Comparison of ENCODE assay signal across 10 mouse cellular contexts in the genomic region with DNA sequence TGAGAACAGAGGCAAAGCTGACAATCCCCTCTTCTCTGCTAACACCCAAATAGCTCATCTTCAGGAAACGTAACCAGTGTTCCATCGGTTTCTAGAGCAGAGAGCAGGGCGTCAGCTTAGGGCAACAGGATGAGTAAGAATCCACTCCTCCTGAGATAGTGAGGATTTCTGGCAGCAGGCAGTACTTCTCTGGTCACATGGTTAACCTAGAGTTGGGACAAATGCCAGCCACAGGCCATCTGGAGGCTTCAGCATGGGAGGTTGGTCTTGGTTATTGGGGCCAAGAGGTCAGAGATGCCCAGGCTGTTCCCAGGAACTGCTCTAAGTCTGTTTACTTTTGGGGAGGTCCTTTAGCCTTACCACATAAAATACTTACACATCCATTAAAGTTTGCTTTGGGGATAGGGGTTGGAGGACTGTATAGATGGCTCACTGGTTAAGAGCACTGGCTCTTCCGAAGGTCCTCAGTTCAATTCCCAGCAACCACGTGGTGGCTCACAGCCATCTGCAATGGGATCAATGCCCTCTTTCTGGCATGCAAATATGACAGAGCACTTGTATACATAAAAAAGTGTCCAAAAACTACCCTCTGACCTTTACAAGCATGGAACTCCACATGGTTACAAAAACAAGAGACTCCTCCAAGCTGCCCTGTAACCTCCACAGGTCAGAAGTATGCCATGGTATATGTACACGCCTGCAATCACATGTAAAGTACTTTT. TPM values are rescaled to one million over a fixed set of nuclear protein-coding genes. Genes with fewer than 3 reads are reported as not detected.
DNase-seq lines count a peak whose midpoint lies in the region; ATAC-seq and TF ChIP-seq lines count a peak whose summit lies in the region.
"Had no signal": no experiment of that assay in that cellular context is flagged by ENCODE, and none has a peak within 500 bp of the region (broad histone marks: within the 10 kb centered on the region; RNA-seq: fewer than 3 reads in every experiment).

No protein-coding gene starts in this region.

- H3K4me3 ChIP-seq in liver, embryonic 14.5 days (ENCODE audit: insufficient read depth in 1 of 2, low read depth in 2 of 2, low read length in 2 of 2) = no peak overlapping the region
- H3K4me3 ChIP-seq in heart, embryonic 15.5 days = no peak overlapping the region
- H3K4me3 ChIP-seq: embryonic facial prominence, embryonic 15.5 days had no signal

- H3K4me1 ChIP-seq in liver, embryonic 14.5 days (replicated peaks; ENCODE audit: control insufficient read depth in 2 of 2, insufficient read depth in 2 of 2, low read length in 1 of 2) = no peaks in the 10 kb centered on the region
- peaks cover 19% of the 10 kb centered on the region for H3K4me1 ChIP-seq in heart, embryonic 15.5 days (replicated peaks)
- H3K4me1 ChIP-seq: embryonic facial prominence, embryonic 15.5 days had no signal

- no peak overlapping the region for H3K4me2 ChIP-seq in liver, embryonic 14.5 days (ENCODE audit: low read depth)
- no peak overlapping the region for H3K4me2 ChIP-seq in heart, embryonic 15.5 days
- H3K4me2 ChIP-seq: embryonic facial prominence, embryonic 15.5 days had no signal

- no peak for TF ChIP-seq EP300 in liver, embryonic 14.5 days (IDR thresholded peaks at IDR 0.05; ENCODE audit: low read depth)

- H3K9ac ChIP-seq in liver, embryonic 14.5 days (replicated peaks) = no peak overlapping the region
- no peak overlapping the region for H3K9ac ChIP-seq in heart, embryonic 15.5 days
- H3K9ac ChIP-seq: embryonic facial prominence, embryonic 15.5 days had no signal

- 68% methylated on average over 6 of the region's 6 CpGs for WGBS in liver, embryonic 14.5 days (ENCODE audit: insufficient replicate concordance)
- 54% methylated on average over 6 of the region's 6 CpGs for WGBS in heart, embryonic 15.5 days

- 0 out of 2 replicates have a peak, but pooled peaks have one; percentile 18 for ATAC-seq in liver, embryonic 14.5 days (ENCODE audit: insufficient read depth)
- peak; percentile 71; the same call in 1 of the 2 replicates for ATAC-seq in heart, embryonic 15.5 days (replicated peaks; ENCODE audit: insufficient number of reproducible peaks, insufficient read depth, low FRiP score, low read depth)

- no peak for DNase-seq in liver, embryonic 14.5 days (ENCODE audit: low read depth in 3 of 3, low spot score in 3 of 3)
- DNase-seq in liver = no peak
- DNase-seq in adrenal gland, postnatal 25 days = peak; percentile 61
- DNase-seq in lung, postnatal 25 days (ENCODE audit: low spot score) = peak; percentile 21
- no peak for DNase-seq in thymus, postnatal 10 days (ENCODE audit: low spot score in 2 of 2)
- no peak for DNase-seq in testis, postnatal 10 days (ENCODE audit: low spot score)
- no peak for DNase-seq in spleen, adult 18-20 months

- no peak overlapping the region for H3K27ac ChIP-seq in liver, embryonic 14.5 days
- peak overlapping the region; percentile 55 for H3K27ac ChIP-seq in heart, embryonic 15.5 days
- H3K27ac ChIP-seq: embryonic facial prominence, embryonic 15.5 days had no signal

- peaks cover 36% of the 10 kb centered on the region for H3K36me3 ChIP-seq in liver, embryonic 14.5 days (replicated peaks; ENCODE audit: control insufficient read depth, insufficient read depth, low read depth)
- peaks cover 33% of the 10 kb centered on the region for H3K36me3 ChIP-seq in heart, embryonic 15.5 days

- no peaks in the 10 kb centered on the region for H3K9me3 ChIP-seq in liver, embryonic 14.5 days (ENCODE audit: control insufficient read depth, low read length)
- no peaks in the 10 kb centered on the region for H3K9me3 ChIP-seq in heart, embryonic 15.5 days (replicated peaks)
- H3K9me3 ChIP-seq: embryonic facial prominence, embryonic 15.5 days; G1E had no signal

- no peak for TF ChIP-seq CTCF in liver, embryonic 14.5 days (IDR thresholded peaks at IDR 0.05; ENCODE audit: low read depth)

- no peaks in the 10 kb centered on the region for H3K27me3 ChIP-seq in liver, embryonic 14.5 days (ENCODE audit: control insufficient read depth, insufficient read depth, low read length)
- H3K27me3 ChIP-seq in heart, embryonic 15.5 days = no peaks in the 10 kb centered on the region
- H3K27me3 ChIP-seq: embryonic facial prominence, embryonic 15.5 days had no signal

RNA-seq across cellular contexts. Expression of gene Grk2, which starts 9.4 kb away (rescaled TPM):
- 23.9 and 26.0 TPM in 2 replicates for polyA plus RNA-seq in liver, embryonic 14.5 days (2012; rRNA removed)
- polyA plus RNA-seq in liver, embryonic 14.5 days (2014; fragmentation: Nextera tagmentation; extraction: Ambion mirVana) = 9.4 and 10.8 TPM in 2 replicates
- total RNA-seq in adrenal gland, postnatal 25 days (2021) = 45.8 and 59.4 TPM in 2 replicates
- polyA plus RNA-seq in heart, embryonic 15.5 days (2015; fragmentation: Nextera tagmentation; extraction: Ambion mirVana) = 9.8 and 18.2 TPM in 2 replicates

RNA-seq across cellular contexts. Expression of gene Ankrd13d, which starts 32.4 kb away (rescaled TPM):
- 0.93 and 1.3 TPM in 2 replicates for polyA plus RNA-seq in liver, embryonic 14.5 days (2012; rRNA removed)
- polyA plus RNA-seq in liver, embryonic 14.5 days (2014; fragmentation: Nextera tagmentation; extraction: Ambion mirVana) = 0.45 and 0.66 TPM in 2 replicates
- 4.3 and 4.9 TPM in 2 replicates for total RNA-seq in adrenal gland, postnatal 25 days (2021)
- 1.1 and 2.7 TPM in 2 replicates for polyA plus RNA-seq in heart, embryonic 15.5 days (2015; fragmentation: Nextera tagmentation; extraction: Ambion mirVana)

RNA-seq across cellular contexts. Expression of gene Ssh3, which starts 46.4 kb away (rescaled TPM):
- polyA plus RNA-seq in liver, embryonic 14.5 days (2012; rRNA removed) = 2.8 and 3.5 TPM in 2 replicates
- 1.3 and 1.4 TPM in 2 replicates for polyA plus RNA-seq in liver, embryonic 14.5 days (2014; fragmentation: Nextera tagmentation; extraction: Ambion mirVana)
- total RNA-seq in adrenal gland, postnatal 25 days (2021) = 35.6 and 52.3 TPM in 2 replicates
- 6.0 and 10.7 TPM in 2 replicates for polyA plus RNA-seq in heart, embryonic 15.5 days (2015; fragmentation: Nextera tagmentation; extraction: Ambion mirVana)

Comparison
In these comparisons a context has a peak if more than half of its experiments do, and no peak if none do; other contexts are left out.
1. DNase-seq: peak in adrenal gland, postnatal 25 days (single experiment) and lung, postnatal 25 days (single experiment); none in liver, embryonic 14.5 days (0 of 3), liver (single experiment), thymus, postnatal 10 days (0 of 2), testis, postnatal 10 days (single experiment) and spleen, adult 18-20 months (0 of 2).